In genomic region chr5:140606386-140606785, GRCm38 (mm10) we compare ENCODE assay signal across 9 mouse cellular contexts. TPM values are rescaled to one million over a fixed set of nuclear protein-coding genes. Genes with fewer than 3 reads are reported as not detected.
A peak's percentile ranks its signal among the peaks of the same experiment; 100 is the strongest.
DNase-seq lines count a peak whose midpoint lies in the region; ATAC-seq lines count a peak whose summit lies in the region.
"Had no signal": no experiment of that assay in that cellular context is flagged by ENCODE, and none has a peak within 500 bp of the region (broad histone marks: within the 10 kb centered on the region; RNA-seq: fewer than 3 reads in every experiment).

No protein-coding gene starts in this region.

- H3K9me3 ChIP-seq in erythroblast, embryonic 14.5 days (ENCODE audit: control insufficient read depth, low read length), result peaks cover 7% of the 10 kb centered on the region; the same call in 1 of the 2 replicates
- H3K9me3 ChIP-seq in hindbrain, embryonic 13.5 days, result no peaks in the 10 kb centered on the region
- H3K9me3 ChIP-seq in midbrain, embryonic 10.5 days (replicated peaks), result no peaks in the 10 kb centered on the region

- H3K4me2 ChIP-seq in hindbrain, embryonic 13.5 days, result peak overlapping the region; percentile 86

- H3K9ac ChIP-seq in hindbrain, embryonic 13.5 days, result peak overlapping the region; percentile 83

- H3K27ac ChIP-seq in hindbrain, embryonic 13.5 days, result no peak overlapping the region
- peak overlapping the region; percentile 98 for H3K27ac ChIP-seq in midbrain, embryonic 10.5 days (replicated peaks)

- DNase-seq in embryo, embryonic 11 days, result peak; percentile 68
- DNase-seq in midbrain, embryonic 10.5 days (ENCODE audit: low spot score), result peak; percentile 59
- DNase-seq in MN1 (ENCODE audit: low spot score), result no peak
- DNase-seq in gastrocnemius, postnatal 14 days, result no peak

- peak overlapping the region; percentile 83 for H3K4me3 ChIP-seq in erythroblast, embryonic 14.5 days (replicated peaks)
- peak overlapping the region; percentile 55 for H3K4me3 ChIP-seq in hindbrain, embryonic 13.5 days
- peak overlapping the region; percentile 92 for H3K4me3 ChIP-seq in midbrain, embryonic 10.5 days

- intact Hi-C loops in gastrocnemius, postnatal 14 days (cut with DNase I; ENCODE audit: low total_unique reads), result no loop called here

- no peak for ATAC-seq in erythroblast, adult 5-6 weeks (replicated peaks; ENCODE audit: low FRiP score, poor library complexity, severe bottlenecking)
- no peak for ATAC-seq in hindbrain, embryonic 13.5 days (ENCODE audit: low FRiP score)
- ATAC-seq in megakaryocyte progenitor cell, adult 5-6 weeks (replicated peaks; ENCODE audit: poor library complexity), result no peak

- peaks cover 19% of the 10 kb centered on the region for H3K36me3 ChIP-seq in erythroblast, embryonic 14.5 days (ENCODE audit: control insufficient read depth)
- H3K36me3 ChIP-seq in hindbrain, embryonic 13.5 days, result no peaks in the 10 kb centered on the region
- H3K36me3 ChIP-seq in midbrain, embryonic 10.5 days, result peaks cover 16% of the 10 kb centered on the region

- peaks cover 92% of the 10 kb centered on the region for H3K27me3 ChIP-seq in erythroblast, embryonic 14.5 days (ENCODE audit: control insufficient read depth)
- peaks cover 49% of the 10 kb centered on the region for H3K27me3 ChIP-seq in hindbrain, embryonic 13.5 days
- H3K27me3 ChIP-seq in midbrain, embryonic 10.5 days (ENCODE audit: low read depth, poor library complexity, severe bottlenecking), result peaks cover 58% of the 10 kb centered on the region

- WGBS in hindbrain, embryonic 13.5 days, result 2% methylated on average over 23 of the region's 23 CpGs
- under 1% methylated on average over 23 of the region's 23 CpGs for WGBS in midbrain, embryonic 10.5 days

- peaks cover 71% of the 10 kb centered on the region for H3K4me1 ChIP-seq in erythroblast, embryonic 14.5 days (ENCODE audit: control insufficient read depth)
- peaks cover 70% of the 10 kb centered on the region for H3K4me1 ChIP-seq in hindbrain, embryonic 13.5 days (replicated peaks)
- H3K4me1 ChIP-seq in midbrain, embryonic 10.5 days, result peaks cover 81% of the 10 kb centered on the region

RNA-seq across cellular contexts. Expression of gene Lfng, which starts 0.7 kb away (rescaled TPM):
- polyA plus RNA-seq in erythroblast, embryonic 14.5 days (2012), result 2.6 and 3.7 TPM in 2 replicates
- 2.9 and 9.4 TPM in 2 replicates for total RNA-seq in erythroblast, adult 5-6 weeks (2015; ENCODE audit: low replicate concordance)
- 4.4 and 9.9 TPM in 2 replicates for total RNA-seq in erythroblast, adult 5-6 weeks (2017; ENCODE audit: low replicate concordance)
- polyA plus RNA-seq in hindbrain, embryonic 13.5 days (2015; fragmentation: Nextera tagmentation; extraction: Ambion mirVana), result 22.9 and 27.1 TPM in 2 replicates
- polyA plus RNA-seq in midbrain, embryonic 10.5 days (2016; fragmentation: Nextera tagmentation; extraction: Ambion mirVana), result 43.7 and 50.8 TPM in 2 replicates
- total RNA-seq in megakaryocyte progenitor cell, adult 5-6 weeks (2015), result 4.8 and 5.6 TPM in 2 replicates
- 13.4 and 15.2 TPM in 2 replicates for total RNA-seq in megakaryocyte progenitor cell, adult 5-6 weeks (2017)
- total RNA-seq in gastrocnemius, postnatal 14 days (2021), result 1 to 10 TPM; 5.6 to 9.8 TPM

RNA-seq across cellular contexts. Expression of gene Grifin, which starts 41.5 kb away (rescaled TPM):
- polyA plus RNA-seq in erythroblast, embryonic 14.5 days (2012), result 5.4 and 6.1 TPM in 2 replicates
- not detected in 2 replicates for total RNA-seq in erythroblast, adult 5-6 weeks (2015; ENCODE audit: low replicate concordance)
- not detected in 2 replicates for total RNA-seq in erythroblast, adult 5-6 weeks (2017; ENCODE audit: low replicate concordance)
- not detected in 2 replicates for polyA plus RNA-seq in hindbrain, embryonic 13.5 days (2015; fragmentation: Nextera tagmentation; extraction: Ambion mirVana)
- 0.62 and 0.63 TPM in 2 replicates for polyA plus RNA-seq in midbrain, embryonic 10.5 days (2016; fragmentation: Nextera tagmentation; extraction: Ambion mirVana)
- total RNA-seq in megakaryocyte progenitor cell, adult 5-6 weeks (2015), result not detected in 2 replicates
- not detected in 2 replicates for total RNA-seq in megakaryocyte progenitor cell, adult 5-6 weeks (2017)
- total RNA-seq in gastrocnemius, postnatal 14 days (2021), result not detected
- total RNA-seq: common myeloid progenitor, adult 5-6 weeks had no signal

RNA-seq across cellular contexts. Expression of gene Ttyh3, which starts 42.4 kb away (rescaled TPM):
- 8.6 and 8.9 TPM in 2 replicates for polyA plus RNA-seq in erythroblast, embryonic 14.5 days (2012)
- total RNA-seq in erythroblast, adult 5-6 weeks (2015; ENCODE audit: low replicate concordance), result 17.9 and 18.8 TPM in 2 replicates
- total RNA-seq in erythroblast, adult 5-6 weeks (2017; ENCODE audit: low replicate concordance), result 3.7 and 7.0 TPM in 2 replicates
- 65.3 and 67.4 TPM in 2 replicates for polyA plus RNA-seq in hindbrain, embryonic 13.5 days (2015; fragmentation: Nextera tagmentation; extraction: Ambion mirVana)
- 28.6 and 36.2 TPM in 2 replicates for polyA plus RNA-seq in midbrain, embryonic 10.5 days (2016; fragmentation: Nextera tagmentation; extraction: Ambion mirVana)
- total RNA-seq in megakaryocyte progenitor cell, adult 5-6 weeks (2015), result 31.4 and 35.8 TPM in 2 replicates
- 8.1 and 10.2 TPM in 2 replicates for total RNA-seq in megakaryocyte progenitor cell, adult 5-6 weeks (2017)
- total RNA-seq in gastrocnemius, postnatal 14 days (2021), result 10 to 100 TPM; 16.9 to 22.5 TPM

Comparison
In these comparisons a context has a peak if more than half of its experiments do, and no peak if none do; other contexts are left out.
1. DNase-seq: peak in embryo, embryonic 11 days (single experiment) and midbrain, embryonic 10.5 days (single experiment); none in MN1 (single experiment) and gastrocnemius, postnatal 14 days (single experiment).
2. Peak in every context shown above with its lines, with median percentiles within 50 percentile points of each other: H3K4me3 ChIP-seq.